In the genomic region with DNA sequence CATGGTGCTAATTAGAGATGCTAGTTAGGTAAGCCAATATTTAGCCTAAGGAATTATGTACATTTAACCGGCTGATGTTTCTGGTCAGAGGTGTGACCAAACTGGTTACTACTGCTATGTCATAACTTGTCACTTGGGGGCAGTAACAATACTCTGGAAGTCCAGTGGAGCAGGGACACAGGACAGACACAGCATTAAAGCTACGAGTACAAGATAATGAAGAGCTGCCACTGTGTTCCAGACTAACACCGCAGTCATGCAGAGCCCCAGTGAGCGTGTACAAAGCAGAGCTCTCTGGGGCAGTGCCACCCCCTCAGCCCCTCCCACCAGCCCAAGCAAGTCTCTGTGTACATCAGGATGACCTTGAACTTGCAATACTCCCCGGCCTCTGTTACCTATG, we compare ENCODE assay signal across 9 mouse cellular contexts. TPM values are rescaled to one million over a fixed set of nuclear protein-coding genes. Genes with fewer than 3 reads are reported as not detected.
DNase-seq lines count a peak whose midpoint lies in the region; ATAC-seq and TF ChIP-seq lines count a peak whose summit lies in the region.
"Had no signal": no experiment of that assay in that cellular context is flagged by ENCODE, and none has a peak within 500 bp of the region (broad histone marks: within the 10 kb centered on the region; RNA-seq: fewer than 3 reads in every experiment).

No protein-coding gene starts in this region.

- H3K36me3 ChIP-seq in embryonic facial prominence, embryonic 11.5 days (replicated peaks; ENCODE audit: control insufficient read depth, insufficient read depth, low read depth, low read length): no peaks in the 10 kb centered on the region
- no peaks in the 10 kb centered on the region for H3K36me3 ChIP-seq in embryonic facial prominence, embryonic 10.5 days (replicated peaks)
- H3K36me3 ChIP-seq in intestine, postnatal 0 days (ENCODE audit: control insufficient read depth, insufficient read depth): peaks cover 67% of the 10 kb centered on the region

- peak; percentile 48; the same call in 1 of the 2 replicates for TF ChIP-seq CTCF in cortical plate, adult 2 months (IDR thresholded peaks at IDR 0.05; ENCODE audit: extremely low read depth, insufficient read depth, low read length)
- TF ChIP-seq CTCF in intestine, postnatal 0 days (IDR thresholded peaks at IDR 0.05; ENCODE audit: low read depth): peak; percentile 83

- no peaks in the 10 kb centered on the region for H3K27me3 ChIP-seq in embryonic facial prominence, embryonic 11.5 days (ENCODE audit: control insufficient read depth, insufficient read depth, low read length)
- H3K27me3 ChIP-seq in embryonic facial prominence, embryonic 10.5 days (replicated peaks; ENCODE audit: low read depth, poor library complexity, severe bottlenecking): no peaks in the 10 kb centered on the region
- H3K27me3 ChIP-seq in intestine, postnatal 0 days (replicated peaks; ENCODE audit: control insufficient read depth, insufficient read depth, low read length): no peaks in the 10 kb centered on the region
- H3K27me3 ChIP-seq: limb, embryonic 12.5 days had no signal

- WGBS in embryonic facial prominence, embryonic 11.5 days: 51% methylated on average over 5 of the region's 5 CpGs
- WGBS in embryonic facial prominence, embryonic 10.5 days: 56% methylated on average over 5 of the region's 5 CpGs
- whole genome bisulfite sequencing in intestine, postnatal 0 days: 45% methylated on average over 5 of the region's 5 CpGs

- no peaks in the 10 kb centered on the region for H3K9me3 ChIP-seq in embryonic facial prominence, embryonic 11.5 days (replicated peaks; ENCODE audit: control insufficient read depth, low read length)
- no peaks in the 10 kb centered on the region for H3K9me3 ChIP-seq in embryonic facial prominence, embryonic 10.5 days
- no peaks in the 10 kb centered on the region for H3K9me3 ChIP-seq in intestine, postnatal 0 days (ENCODE audit: control insufficient read depth)
- H3K9me3 ChIP-seq: limb, embryonic 12.5 days had no signal

- 0 out of 2 replicates have a peak, but pooled peaks have one; percentile 65 for ATAC-seq in embryonic facial prominence, embryonic 11.5 days (replicated peaks; ENCODE audit: insufficient number of reproducible peaks, low FRiP score, low TSS enrichment, low read depth)
- no peak for ATAC-seq in intestine, postnatal 0 days

- peak; percentile 56 for DNase-seq in embryonic facial prominence, embryonic 11.5 days (ENCODE audit: low spot score)
- no peak for DNase-seq in embryonic facial prominence, embryonic 10.5 days (ENCODE audit: low spot score)
- DNase-seq in 416B (ENCODE audit: low read depth): peak; percentile 76
- peak; percentile 20 for DNase-seq in naive thymus-derived CD4-positive, alpha-beta T cell, adult 2 months (ENCODE audit: low read depth)
- DNase-seq in left cerebral cortex, postnatal 14 days (ENCODE audit: low spot score in 2 of 2): no peak
- no peak for DNase-seq in left cerebral cortex, adult 8-10 months (ENCODE audit: low spot score in 2 of 2)

- no peak overlapping the region for H3K4me2 ChIP-seq in embryonic facial prominence, embryonic 11.5 days (ENCODE audit: low read depth, low read length)
- H3K4me2 ChIP-seq in intestine, postnatal 0 days (replicated peaks; ENCODE audit: low read depth): no peak overlapping the region
- H3K4me2 ChIP-seq: limb, embryonic 12.5 days had no signal

- intact Hi-C loops in left cerebral cortex, postnatal 14 days (cut with DNase I): no loop called here

- H3K4me3 ChIP-seq in embryonic facial prominence, embryonic 11.5 days (ENCODE audit: low read depth, low read length): no peak overlapping the region
- no peak overlapping the region for H3K4me3 ChIP-seq in embryonic facial prominence, embryonic 10.5 days
- H3K4me3 ChIP-seq in cortical plate, adult 2 months (ENCODE audit: insufficient read depth, low read length): no peak overlapping the region
- H3K4me3 ChIP-seq in intestine, postnatal 0 days (ENCODE audit: low read depth, low read length): no peak overlapping the region
- H3K4me3 ChIP-seq: limb, embryonic 12.5 days had no signal

- H3K9ac ChIP-seq in embryonic facial prominence, embryonic 11.5 days (replicated peaks; ENCODE audit: low read length): no peak overlapping the region
- no peak overlapping the region for H3K9ac ChIP-seq in intestine, postnatal 0 days (ENCODE audit: low read depth, low read length)
- H3K9ac ChIP-seq: limb, embryonic 12.5 days had no signal

- H3K27ac ChIP-seq in embryonic facial prominence, embryonic 11.5 days (replicated peaks; ENCODE audit: low read depth, low read length): no peak overlapping the region
- H3K27ac ChIP-seq in embryonic facial prominence, embryonic 10.5 days (replicated peaks): no peak overlapping the region
- no peak overlapping the region for H3K27ac ChIP-seq in cortical plate, adult 2 months (ENCODE audit: insufficient read depth, low read length)
- H3K27ac ChIP-seq in intestine, postnatal 0 days (ENCODE audit: low read depth, low read length): no peak overlapping the region
- H3K27ac ChIP-seq: limb, embryonic 12.5 days had no signal

- no peak for TF ChIP-seq POLR2A in cortical plate, adult 2 months (IDR thresholded peaks at IDR 0.05; ENCODE audit: extremely low read depth, insufficient read depth, low read length)

- no peaks in the 10 kb centered on the region for H3K4me1 ChIP-seq in embryonic facial prominence, embryonic 11.5 days (ENCODE audit: control insufficient read depth, insufficient read depth, low read length)
- peaks cover 9% of the 10 kb centered on the region for H3K4me1 ChIP-seq in embryonic facial prominence, embryonic 10.5 days
- H3K4me1 ChIP-seq in cortical plate, adult 2 months (ENCODE audit: control insufficient read depth, insufficient read depth, low read length): no peaks in the 10 kb centered on the region
- no peaks in the 10 kb centered on the region for H3K4me1 ChIP-seq in intestine, postnatal 0 days (replicated peaks; ENCODE audit: control insufficient read depth, insufficient read depth, low read length)

RNA-seq across cellular contexts. Expression of gene Oit3, which starts 10.3 kb away (rescaled TPM):
- polyA plus RNA-seq in embryonic facial prominence, embryonic 11.5 days (2014; fragmentation: Nextera tagmentation; extraction: Ambion mirVana): 0.49 and 1.1 TPM in 2 replicates
- 0.64 and 0.82 TPM in 2 replicates for polyA plus RNA-seq in embryonic facial prominence, embryonic 10.5 days (2016; fragmentation: Nextera tagmentation; extraction: Ambion mirVana)
- polyA plus RNA-seq in cortical plate, adult 2 months (2012; rRNA removed): 0.10 and 0.13 TPM in 2 replicates
- 0.31 and 0.54 TPM in 2 replicates for polyA plus RNA-seq in intestine, postnatal 0 days (2015; fragmentation: Nextera tagmentation; extraction: Ambion mirVana)
- under 1 TPM in 1 of 2 experiments, not detected in 1; 0.20 TPM for total RNA-seq in left cerebral cortex, postnatal 14 days (2021)
- total RNA-seq in left cerebral cortex, adult 8-10 months (2022): under 1 TPM; 0.13 to 0.72 (median 0.19) TPM

RNA-seq across cellular contexts. Expression of gene Pla2g12b, which starts 48.4 kb away (rescaled TPM):
- 0.25 TPM in 1 of 2 replicates, not detected in the other for polyA plus RNA-seq in embryonic facial prominence, embryonic 11.5 days (2014; fragmentation: Nextera tagmentation; extraction: Ambion mirVana)
- polyA plus RNA-seq in embryonic facial prominence, embryonic 10.5 days (2016; fragmentation: Nextera tagmentation; extraction: Ambion mirVana): not detected in 2 replicates
- polyA plus RNA-seq in cortical plate, adult 2 months (2012; rRNA removed): not detected in 2 replicates
- 105 and 108 TPM in 2 replicates for polyA plus RNA-seq in intestine, postnatal 0 days (2015; fragmentation: Nextera tagmentation; extraction: Ambion mirVana)
- not detected for total RNA-seq in left cerebral cortex, postnatal 14 days (2021)
- total RNA-seq in left cerebral cortex, adult 8-10 months (2022): not detected
- polyA plus RNA-seq: limb, embryonic 12.5 days had no signal

RNA-seq across cellular contexts. Expression of gene Gm10273, which starts 56.4 kb away (rescaled TPM):
- polyA plus RNA-seq in embryonic facial prominence, embryonic 11.5 days (2014; fragmentation: Nextera tagmentation; extraction: Ambion mirVana): 1.3 and 7.0 TPM in 2 replicates
- 6.0 and 12.1 TPM in 2 replicates for polyA plus RNA-seq in embryonic facial prominence, embryonic 10.5 days (2016; fragmentation: Nextera tagmentation; extraction: Ambion mirVana)
- 15.8 and 18.4 TPM in 2 replicates for polyA plus RNA-seq in cortical plate, adult 2 months (2012; rRNA removed)
- 3.4 and 10.3 TPM in 2 replicates for polyA plus RNA-seq in intestine, postnatal 0 days (2015; fragmentation: Nextera tagmentation; extraction: Ambion mirVana)
- 10 to 100 TPM; 42.2 to 44.7 TPM for total RNA-seq in left cerebral cortex, postnatal 14 days (2021)
- 10 to 100 TPM; 21.7 to 56.4 (median 45.6) TPM for total RNA-seq in left cerebral cortex, adult 8-10 months (2022)
- polyA plus RNA-seq: limb, embryonic 12.5 days had no signal

Comparison
In these comparisons a context has a peak if more than half of its experiments do, and no peak if none do; other contexts are left out.
1. DNase-seq: peak in embryonic facial prominence, embryonic 11.5 days (single experiment), 416B (single experiment) and naive thymus-derived CD4-positive, alpha-beta T cell, adult 2 months (single experiment); none in embryonic facial prominence, embryonic 10.5 days (single experiment), left cerebral cortex, postnatal 14 days (0 of 2) and left cerebral cortex, adult 8-10 months (0 of 2).
2. RNA of gene Pla2g12b, which starts 48.4 kb away (polyA plus RNA-seq): 105 to 108 TPM in intestine, postnatal 0 days; 0.25 TPM in embryonic facial prominence, embryonic 11.5 days, not detected in embryonic facial prominence, embryonic 10.5 days and not detected in cortical plate, adult 2 months; every median in the first group is over 10 times any median in the second.